Mouse (Mus musculus): Measurements from ENCODE around the gene Krt71. TPM values are rescaled to one million over a fixed set of nuclear protein-coding genes. Genes with fewer than 3 reads are reported as not detected.

Krt71 gene
- total RNA-seq (2015; ENCODE audit: low replicate concordance) (not detected in 2 replicates), total RNA-seq (2017; ENCODE audit: low replicate concordance) (0.14 TPM in 1 of 2 replicates, not detected in the other)

GRCm38 (mm10) chr15:101742711-101743110 is at the start of gene Krt71:
TSS of gene Krt71 (minus strand) at chr15:101743109.
- no peak for ATAC-seq (replicated peaks; ENCODE audit: low FRiP score, poor library complexity, severe bottlenecking)

GRCm38 (mm10) chr15:101790867-101791266 is 48.0 kb upstream of the Krt71 start:
- ATAC-seq (replicated peaks; ENCODE audit: low FRiP score, poor library complexity, severe bottlenecking) = no peak

GRCm38 (mm10) chr15:101786360-101786759 is 43.5 kb upstream of the Krt71 start, which contains the start of gene Krt72:
TSS of gene Krt72 (minus strand) at chr15:101786460.
- ATAC-seq (replicated peaks; ENCODE audit: low FRiP score, poor library complexity, severe bottlenecking) = no peak

- no peak for ATAC-seq (replicated peaks; ENCODE audit: low FRiP score, poor library complexity, severe bottlenecking)
Observed at GRCm38 (mm10) chr15:101773420-101773819, 30.5 kb upstream of the Krt71 start.

- peak; percentile 68 for ATAC-seq (replicated peaks; ENCODE audit: low FRiP score, poor library complexity, severe bottlenecking)
Observed at GRCm38 (mm10) chr15:101772711-101773081, 29.8 kb upstream of the Krt71 start.

GRCm38 (mm10) chr15:101772080-101772710 is 29.3 kb upstream of the Krt71 start:
- ATAC-seq (replicated peaks; ENCODE audit: low FRiP score, poor library complexity, severe bottlenecking) = no peak

- no peak for ATAC-seq (replicated peaks; ENCODE audit: low FRiP score, poor library complexity, severe bottlenecking)
Observed at GRCm38 (mm10) chr15:101770226-101770625, 27.3 kb upstream of the Krt71 start.

GRCm38 (mm10) chr15:101737786-101738185 is 5.1 kb downstream of the Krt71 start:
- ATAC-seq (replicated peaks; ENCODE audit: low FRiP score, poor library complexity, severe bottlenecking) = no peak

- no peak for ATAC-seq (replicated peaks; ENCODE audit: low FRiP score, poor library complexity, severe bottlenecking)
Observed at GRCm38 (mm10) chr15:101730653-101731052, 12.3 kb downstream of the Krt71 start.

- ATAC-seq (replicated peaks; ENCODE audit: low FRiP score, poor library complexity, severe bottlenecking) = no peak
Observed at GRCm38 (mm10) chr15:101724686-101725085, 18.2 kb downstream of the Krt71 start.

- no peak for ATAC-seq (replicated peaks; ENCODE audit: low FRiP score, poor library complexity, severe bottlenecking)
Observed at GRCm38 (mm10) chr15:101715831-101716230, 27.1 kb downstream of the Krt71 start.

- no peak for ATAC-seq (replicated peaks; ENCODE audit: low FRiP score, poor library complexity, severe bottlenecking)
Observed at GRCm38 (mm10) chr15:101714356-101714755, 28.6 kb downstream of the Krt71 start.

- ATAC-seq (replicated peaks; ENCODE audit: low FRiP score, poor library complexity, severe bottlenecking) = no peak
Observed at GRCm38 (mm10) chr15:101713731-101714130, 29.2 kb downstream of the Krt71 start.

- no peak for ATAC-seq (replicated peaks; ENCODE audit: low FRiP score, poor library complexity, severe bottlenecking)
Observed at GRCm38 (mm10) chr15:101712720-101713119, 30.2 kb downstream of the Krt71 start, which contains the start of gene Krt5. TSS of gene Krt5 (minus strand) at chr15:101712898.

- no peak for ATAC-seq (replicated peaks; ENCODE audit: low FRiP score, poor library complexity, severe bottlenecking)
Observed at GRCm38 (mm10) chr15:101708683-101709082, 34.2 kb downstream of the Krt71 start.

- no peak for ATAC-seq (replicated peaks; ENCODE audit: low FRiP score, poor library complexity, severe bottlenecking)
Observed at GRCm38 (mm10) chr15:101707454-101707853, 35.5 kb downstream of the Krt71 start.

- no peak for ATAC-seq (replicated peaks; ENCODE audit: low FRiP score, poor library complexity, severe bottlenecking)
Observed at GRCm38 (mm10) chr15:101704066-101704465, 38.8 kb downstream of the Krt71 start.

GRCm38 (mm10) chr15:101702380-101702779 is 40.5 kb downstream of the Krt71 start:
- no peak for ATAC-seq (replicated peaks; ENCODE audit: low FRiP score, poor library complexity, severe bottlenecking)

GRCm38 (mm10) chr15:101699866-101700265 is 43.0 kb downstream of the Krt71 start:
- no peak for ATAC-seq (replicated peaks; ENCODE audit: low FRiP score, poor library complexity, severe bottlenecking)

- no peak for ATAC-seq (replicated peaks; ENCODE audit: low FRiP score, poor library complexity, severe bottlenecking)
Observed at GRCm38 (mm10) chr15:101699192-101699591, 43.7 kb downstream of the Krt71 start.

GRCm38 (mm10) chr15:101697326-101698188 is 45.4 kb downstream of the Krt71 start:
- no peak for ATAC-seq (replicated peaks; ENCODE audit: low FRiP score, poor library complexity, severe bottlenecking)

All from erythroblast, adult 5-6 weeks (primary cell).